Mouse (Mus musculus) MEL (cell line): ENCODE data around the gene 2510009E07Rik.
"Not testable (repeated sequence)": the region's sequence is repeated elsewhere in the genome, so short reads cannot be mapped to it uniquely, and the experiment has no call there.

Experiments used
- BHLHE40 ChIP-seq: IDR thresholded peaks from 2 replicates; pipeline ENCODE4 v1.6.1; 2012; ENCODE audit warnings: low read depth, mild to moderate bottlenecking, inconsistent platforms, low read length, improper control_type of control experiment, borderline replicate concordance
- CTCF ChIP-seq, 3 experiments: IDR thresholded peaks in 2 of 3; conservative IDR thresholded peaks in 1 of 3; 2 replicates each; pipeline ENCODE4 v1.5.1; 2011 to 2012; ENCODE audit warnings: low read length in 3 of 3, low read depth in 2 of 3, mild to moderate bottlenecking in 2 of 3, improper control_type of control experiment in 1 of 3, inconsistent platforms in 1 of 3, mixed read lengths in 1 of 3, moderate library complexity in 1 of 3; ENCODE audit not compliant: control insufficient read depth in 1 of 3, insufficient read depth in 1 of 3, poor library complexity in 1 of 3, severe bottlenecking in 1 of 3
- ETS1 ChIP-seq: IDR thresholded peaks from 2 replicates; pipeline ENCODE4 v1.6.1; 2012; ENCODE audit warnings: low read depth, mild to moderate bottlenecking, inconsistent platforms, low read length, improper control_type of control experiment, moderate library complexity
- GABPA ChIP-seq: IDR thresholded peaks from 2 replicates; pipeline ENCODE4 v1.6.1; 2012; ENCODE audit warnings: low read depth, mild to moderate bottlenecking, inconsistent platforms, low read length, improper control_type of control experiment, moderate library complexity
- GATA1 ChIP-seq: IDR thresholded peaks from 2 replicates; pipeline ENCODE4 v1.6.1; 2011; ENCODE audit warnings: low read depth, low read length, improper control_type of control experiment
- MAX ChIP-seq: IDR thresholded peaks from 2 replicates; pipeline ENCODE4 v1.6.1; 2011; ENCODE audit warnings: low read length, improper control_type of control experiment
- MEF2A ChIP-seq: IDR thresholded peaks from 2 replicates; pipeline ENCODE4 v1.6.1; 2014; ENCODE audit warnings: low read depth, mild to moderate bottlenecking, inconsistent platforms, low read length, improper control_type of control experiment; ENCODE audit not compliant: poor library complexity, insufficient replicate concordance, severe bottlenecking; ENCODE audit errors: extremely low read depth
- MXI1 ChIP-seq: IDR thresholded peaks from 2 replicates; pipeline ENCODE4 v1.6.1; 2011; ENCODE audit warnings: mild to moderate bottlenecking, low read depth, low read length, improper control_type of control experiment
- NELFE ChIP-seq: IDR thresholded peaks from 2 replicates; pipeline ENCODE4 v1.6.1; 2011; ENCODE audit warnings: low read depth, low read length, improper control_type of control experiment
- NRF1 ChIP-seq: IDR thresholded peaks from 2 replicates; pipeline ENCODE4 v1.6.1; 2014; ENCODE audit warnings: low read depth, mild to moderate bottlenecking, inconsistent platforms, low read length, improper control_type of control experiment, moderate library complexity; ENCODE audit not compliant: poor library complexity, insufficient read depth, severe bottlenecking
- POLR2A ChIP-seq, 2 experiments: IDR thresholded peaks; 2 replicates each; pipeline ENCODE4 v1.6.1; 2011 to 2012; ENCODE audit warnings: low read length in 2 of 2, mild to moderate bottlenecking in 2 of 2, control low read depth in 1 of 2, improper control_type of control experiment in 1 of 2, low read depth in 1 of 2, moderate library complexity in 1 of 2; ENCODE audit not compliant: control insufficient read depth in 1 of 2, insufficient read depth in 1 of 2, poor library complexity in 1 of 2
- TAL1 ChIP-seq: IDR thresholded peaks from 2 replicates; pipeline ENCODE4 v1.6.1; 2012; ENCODE audit warnings: mild to moderate bottlenecking, inconsistent platforms, low read length, moderate library complexity, mixed read lengths
- TCF12 ChIP-seq: IDR thresholded peaks from 2 replicates; pipeline ENCODE4 v1.6.1; 2014; ENCODE audit warnings: low read depth, mild to moderate bottlenecking, inconsistent platforms, low read length, improper control_type of control experiment, moderate library complexity

DNA sequence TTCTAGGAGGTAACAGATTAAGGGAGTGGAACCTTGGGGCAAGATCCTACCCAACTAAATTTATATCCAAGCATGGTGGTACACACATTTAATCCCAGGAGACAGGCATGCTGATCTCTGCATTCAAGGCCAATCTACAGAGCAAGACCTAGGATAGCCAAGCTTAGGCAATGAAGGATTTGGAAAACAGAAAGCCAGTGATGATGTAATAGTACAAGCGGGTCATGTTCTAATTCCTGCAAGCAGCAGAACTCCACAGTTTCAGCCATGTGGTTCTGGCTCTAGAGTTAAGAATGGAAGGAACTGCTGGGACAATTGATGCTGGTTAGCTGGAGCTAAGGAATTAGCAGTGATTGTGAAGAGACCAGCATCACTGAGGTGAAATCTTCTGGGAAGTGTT lies 20.8 kb downstream of the 2510009E07Rik start:
- TF ChIP-seq CTCF (IDR thresholded peaks at IDR 0.05 in 2 of 3, conservative IDR thresholded peaks at IDR 0.05 in 1 of 3; ENCODE audit: control insufficient read depth in 1 of 3, insufficient read depth in 1 of 3, low read depth in 2 of 3, low read length in 3 of 3, poor library complexity in 1 of 3, severe bottlenecking in 1 of 3); MXI1; NELFE; TCF12; MEF2A; NRF1; POLR2A (IDR thresholded peaks at IDR 0.05; ENCODE audit: control insufficient read depth in 1 of 2, insufficient read depth in 1 of 2, low read depth in 1 of 2, low read length in 2 of 2, poor library complexity in 1 of 2); BHLHE40; GATA1; GABPA; ETS1; TAL1; MAX: not testable (repeated sequence)
